Mouse (Mus musculus) hindbrain, embryonic 15.5 days (tissue): ENCODE results near the gene Slc25a19. TPM values are rescaled to one million over a fixed set of nuclear protein-coding genes. Genes with fewer than 3 reads are reported as not detected.

Experiments
- ATAC-seq: fragments of 200-750 bp; cut with Nextera tagmentation; 2 replicates; pipeline ENCODE4 v1.8.0; 2017; ENCODE audit warnings: low read depth, moderate number of reproducible peaks, moderate TSS enrichment; ENCODE audit not compliant: low FRiP score
- H3K27ac ChIP-seq: fragments of 300-500 bp; sonication (generic); replicated peaks from 2 replicates; pipeline ENCODE4 v1.5.1; 2015; ENCODE audit warnings: mild to moderate bottlenecking, inconsistent platforms
- H3K27me3 ChIP-seq: fragments of 300-500 bp; sonication (generic); 2 replicates; pipeline ENCODE4 v1.6.1; 2015; ENCODE audit warnings: control low read depth, inconsistent platforms
- H3K36me3 ChIP-seq: fragments of 300-500 bp; sonication (generic); 2 replicates; pipeline ENCODE4 v1.6.1; 2015; ENCODE audit warnings: control low read depth, inconsistent platforms
- H3K4me1 ChIP-seq: fragments of 300-500 bp; sonication (generic); replicated peaks from 2 replicates; pipeline ENCODE4 v1.6.1; 2015; ENCODE audit warnings: control low read depth, inconsistent platforms
- H3K4me2 ChIP-seq: fragments of 300-500 bp; sonication (generic); 2 replicates; pipeline ENCODE4 v1.6.1; 2015; ENCODE audit warnings: moderate library complexity, mild to moderate bottlenecking, inconsistent platforms
- H3K4me3 ChIP-seq: fragments of 300-500 bp; sonication (generic); 2 replicates; pipeline ENCODE4 v1.5.1; 2015; ENCODE audit warnings: mild to moderate bottlenecking, inconsistent platforms
- H3K9ac ChIP-seq: fragments of 300-500 bp; sonication (generic); 2 replicates; pipeline ENCODE4 v1.6.1; 2015; ENCODE audit warnings: inconsistent platforms
- H3K9me3 ChIP-seq: fragments of 300-500 bp; sonication (generic); 2 replicates; pipeline ENCODE4 v1.6.1; 2016; ENCODE audit warnings: control low read depth, inconsistent platforms
- WGBS: fragments of 180-500 bp; shearing (Covaris S2); methylation state at CpG from one replicate; pipeline ENCODE4 v1.1.7; 2015; 5-methylcytosine and 5-hydroxymethylcytosine counted together
- polyA plus RNA-seq: library from polyadenylated mRNA; unstranded; fragments of >200 nt; fragmentation: Nextera tagmentation; extraction: Ambion mirVana; gene quantifications from 2 replicates; pipeline ENCODE4 v1.2.1, GENCODE M21; 2015

Gene Slc25a19
- polyA plus RNA-seq, 1 experiment from 2014 or later: 47.1 TPM

DNA sequence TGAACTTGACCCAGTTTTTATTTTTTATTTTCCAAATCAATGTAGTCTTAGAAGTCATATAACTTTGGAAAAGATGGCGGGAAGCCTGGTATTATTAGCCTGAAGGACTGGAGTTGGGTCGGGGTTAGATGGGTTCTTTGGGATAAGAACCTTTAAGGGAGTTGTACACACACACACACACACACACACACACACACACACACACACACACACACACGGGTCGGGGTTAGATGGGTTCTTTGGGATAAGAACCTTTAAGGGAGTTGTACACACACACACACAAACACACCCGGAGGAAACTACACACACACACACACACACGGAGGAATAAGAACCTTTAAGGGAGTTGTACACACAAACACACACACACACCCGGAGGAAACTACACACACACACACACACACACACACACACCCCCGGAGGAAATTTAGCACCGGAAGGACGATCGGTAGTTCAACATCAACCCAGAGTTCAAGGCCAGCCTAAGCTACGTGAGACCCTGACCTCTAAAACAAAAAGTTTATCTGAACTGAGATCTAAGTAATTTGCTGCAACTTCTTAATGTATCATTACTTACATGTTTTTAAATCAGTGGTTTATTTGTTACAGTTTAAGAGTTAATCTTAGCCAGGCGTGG lies 488 bp upstream of the Slc25a19 start:
- H3K9me3 ChIP-seq: no peaks in the 10 kb centered on the region
- WGBS: 52% methylated on average over 13 of the region's 13 CpGs
- no peak overlapping the region for H3K9ac ChIP-seq
- peak overlapping the region; percentile 72 for H3K4me3 ChIP-seq
- H3K27ac ChIP-seq: no peak overlapping the region
- H3K4me1 ChIP-seq: peaks cover 23% of the 10 kb centered on the region
- no peaks in the 10 kb centered on the region for H3K27me3 ChIP-seq
- ATAC-seq: peak; percentile 7; the same call in 1 of the 2 replicates
- no peaks in the 10 kb centered on the region for H3K36me3 ChIP-seq
- peak overlapping the region; percentile 70 for H3K4me2 ChIP-seq

DNA sequence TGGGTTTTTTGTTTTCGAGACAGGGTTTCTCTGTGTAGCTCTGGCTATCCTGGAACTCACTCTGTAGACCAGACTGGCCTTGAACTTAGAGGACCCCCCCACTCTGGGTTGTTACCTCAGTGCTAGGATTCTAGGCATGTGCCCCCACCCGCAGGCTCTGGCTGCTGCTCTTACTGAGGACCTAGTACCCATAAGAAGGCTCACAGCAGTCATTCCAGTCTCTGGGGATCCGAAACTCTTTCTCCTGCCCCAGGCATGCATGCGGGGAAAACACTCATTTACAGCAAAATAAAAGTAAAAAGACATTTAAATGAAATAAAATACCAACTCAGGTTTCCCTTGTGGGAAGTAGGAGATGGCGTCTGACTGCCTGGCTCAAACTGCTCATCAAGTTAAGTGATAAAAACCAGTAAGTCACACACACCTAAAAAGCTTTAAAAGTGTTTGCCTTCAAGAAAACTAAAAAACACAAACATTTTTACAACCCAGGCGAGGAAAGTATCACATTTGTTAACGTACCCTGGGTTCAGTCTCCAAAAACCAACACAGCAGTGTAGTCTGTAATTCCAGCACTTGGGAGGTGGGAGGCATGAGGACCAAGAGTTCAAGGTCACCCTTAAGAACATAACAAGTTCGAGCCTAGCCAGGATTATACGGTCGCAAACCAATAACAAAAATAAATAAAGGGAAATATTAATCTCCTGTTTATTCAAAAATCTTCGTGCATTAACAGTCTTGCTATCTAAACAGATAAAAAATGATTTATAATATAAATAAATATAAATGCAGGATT lies 1.1 kb downstream of the Slc25a19 start:
- WGBS: 51% methylated on average over 11 of the region's 11 CpGs
- H3K9ac ChIP-seq: peak overlapping the region; percentile 64
- peak overlapping the region; percentile 72 for H3K4me3 ChIP-seq
- peak overlapping the region; percentile 70 for H3K4me2 ChIP-seq
- no peaks in the 10 kb centered on the region for H3K27me3 ChIP-seq
- H3K27ac ChIP-seq: no peak overlapping the region
- no peak for ATAC-seq
- no peaks in the 10 kb centered on the region for H3K9me3 ChIP-seq
- H3K36me3 ChIP-seq: peaks cover 10% of the 10 kb centered on the region; the same call in 1 of the 2 replicates
- peaks cover 23% of the 10 kb centered on the region for H3K4me1 ChIP-seq

DNA sequence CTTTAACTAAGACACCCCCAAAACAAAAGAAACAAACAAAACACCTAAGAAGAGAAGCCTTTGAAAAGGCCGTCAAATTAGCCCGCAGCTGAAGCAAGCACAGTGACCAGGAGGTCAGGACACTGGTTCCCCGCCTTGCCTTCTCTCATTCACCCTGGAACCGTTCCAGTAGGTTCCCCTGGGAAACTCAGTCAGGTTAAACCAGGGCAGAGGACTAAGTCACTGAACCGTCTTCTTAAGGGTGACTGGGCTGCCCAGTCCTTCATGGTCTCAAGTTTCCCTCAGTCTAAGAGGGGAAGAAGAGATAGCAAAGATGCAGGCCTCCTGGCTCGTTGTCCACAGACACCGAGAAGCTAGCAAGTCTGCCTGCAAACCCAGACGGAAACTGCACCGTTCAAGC lies 2.2 kb downstream of the Slc25a19 start:
- Histone ChIP-seq H3K27me3 (no peaks in the 10 kb centered on the region), H3K4me2 (no peak overlapping the region), H3K36me3 (peaks cover 16% of the 10 kb centered on the region; the same call in 1 of the 2 replicates), H3K9ac (no peak overlapping the region), H3K9me3 (no peaks in the 10 kb centered on the region), H3K4me3 (no peak overlapping the region), H3K27ac (no peak overlapping the region), H3K4me1 (peaks cover 23% of the 10 kb centered on the region)
- 83% methylated on average over 9 of the region's 9 CpGs for WGBS
- ATAC-seq: no peak

DNA sequence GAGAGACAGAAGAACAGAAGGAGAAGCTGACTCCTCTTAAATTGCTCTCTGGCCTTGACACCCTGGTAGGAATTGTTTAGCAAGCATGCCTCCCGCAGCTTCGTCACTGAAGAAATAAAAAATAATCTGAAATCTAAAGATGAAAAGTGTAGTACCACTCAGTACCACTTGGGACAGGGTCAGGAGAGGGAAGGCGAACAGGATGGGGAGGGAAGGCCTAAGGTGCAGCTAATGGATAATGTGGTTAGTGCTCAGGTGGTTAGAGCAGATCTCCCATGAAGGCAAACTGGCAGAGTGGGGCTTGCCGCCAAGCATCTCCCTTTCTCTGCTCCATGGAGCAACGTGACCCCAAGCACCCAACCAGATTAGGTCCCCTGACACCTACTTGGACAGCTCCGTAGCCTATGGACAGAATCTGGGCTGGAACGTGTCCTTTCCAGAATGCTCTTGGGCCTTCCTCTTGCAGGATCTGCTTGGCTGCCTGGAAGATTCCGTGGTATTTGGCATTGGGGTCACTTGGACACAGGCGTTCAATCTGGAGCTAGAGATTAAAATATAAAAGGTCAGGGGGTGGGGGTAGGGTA lies 4.5 kb downstream of the Slc25a19 start:
- H3K9me3 ChIP-seq: no peaks in the 10 kb centered on the region
- no peak overlapping the region for H3K4me3 ChIP-seq
- WGBS: 73% methylated on average over 9 of the region's 9 CpGs
- no peak for ATAC-seq
- H3K9ac ChIP-seq: no peak overlapping the region
- no peak overlapping the region for H3K4me2 ChIP-seq
- H3K27me3 ChIP-seq: no peaks in the 10 kb centered on the region
- H3K36me3 ChIP-seq: peaks cover 22% of the 10 kb centered on the region
- peaks cover 19% of the 10 kb centered on the region for H3K4me1 ChIP-seq
- no peak overlapping the region for H3K27ac ChIP-seq

GRCm38 (mm10) chr11:115619949-115620348 lies 8.1 kb downstream of the Slc25a19 start:
- Histone ChIP-seq H3K4me2 (no peak overlapping the region), H3K9ac (no peak overlapping the region), H3K9me3 (no peaks in the 10 kb centered on the region), H3K27me3 (no peaks in the 10 kb centered on the region; the same call in 1 of the 2 replicates), H3K4me1 (no peaks in the 10 kb centered on the region), H3K4me3 (no peak overlapping the region), H3K36me3 (peaks cover 27% of the 10 kb centered on the region), H3K27ac (no peak overlapping the region)
- WGBS: 90% methylated on average over 7 of the region's 7 CpGs
- no peak for ATAC-seq

GRCm38 (mm10) chr11:115618732-115619516 lies 9.2 kb downstream of the Slc25a19 start:
- H3K9ac ChIP-seq: no peak overlapping the region
- H3K36me3 ChIP-seq: peaks cover 30% of the 10 kb centered on the region
- no peak for ATAC-seq
- H3K4me3 ChIP-seq: no peak overlapping the region
- no peaks in the 10 kb centered on the region for H3K9me3 ChIP-seq
- WGBS: 84% methylated on average over 16 of the region's 16 CpGs
- H3K27me3 ChIP-seq: peaks cover 6% of the 10 kb centered on the region; the same call in 1 of the 2 replicates
- H3K27ac ChIP-seq: no peak overlapping the region
- no peak overlapping the region for H3K4me2 ChIP-seq
- H3K4me1 ChIP-seq: no peaks in the 10 kb centered on the region

GRCm38 (mm10) chr11:115618001-115618400 lies 10.1 kb downstream of the Slc25a19 start:
- peaks cover 7% of the 10 kb centered on the region for H3K4me1 ChIP-seq
- H3K4me3 ChIP-seq: no peak overlapping the region
- H3K27me3 ChIP-seq: peaks cover 6% of the 10 kb centered on the region; the same call in 1 of the 2 replicates
- peaks cover 29% of the 10 kb centered on the region for H3K36me3 ChIP-seq
- H3K27ac ChIP-seq: no peak overlapping the region
- no peak for ATAC-seq
- no peak overlapping the region for H3K4me2 ChIP-seq
- WGBS: 76% methylated on average over 2 of the region's 2 CpGs
- no peak overlapping the region for H3K9ac ChIP-seq
- no peaks in the 10 kb centered on the region for H3K9me3 ChIP-seq

GRCm38 (mm10) chr11:115616893-115617292 lies 11.2 kb downstream of the Slc25a19 start:
- Histone ChIP-seq H3K27me3 (peaks cover 6% of the 10 kb centered on the region; the same call in 1 of the 2 replicates), H3K36me3 (peaks cover 20% of the 10 kb centered on the region), H3K4me1 (peaks cover 14% of the 10 kb centered on the region), H3K27ac (no peak overlapping the region), H3K9me3 (no peaks in the 10 kb centered on the region), H3K9ac (no peak overlapping the region), H3K4me3 (no peak overlapping the region), H3K4me2 (no peak overlapping the region)
- no peak for ATAC-seq
- 88% methylated on average over 6 of the region's 6 CpGs for WGBS

DNA sequence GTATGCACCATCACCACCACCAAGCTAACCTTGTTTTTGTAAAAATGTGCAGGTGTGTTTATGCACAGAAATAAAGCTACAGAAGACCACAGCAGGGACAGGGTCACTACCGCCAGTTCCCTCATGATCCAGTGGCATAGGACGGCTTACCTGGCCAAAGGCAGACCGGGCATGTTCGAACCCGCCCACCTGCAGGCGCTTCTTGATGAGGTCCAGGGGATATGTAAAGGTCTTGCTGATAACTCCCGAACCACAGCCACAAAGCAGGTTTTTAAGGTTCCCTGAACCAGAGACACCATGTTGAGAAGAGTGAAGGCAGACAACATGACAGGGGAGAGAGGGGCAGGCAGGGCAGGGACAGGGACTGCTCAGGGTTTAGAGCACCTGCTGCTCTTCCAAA lies 11.7 kb downstream of the Slc25a19 start:
- H3K9ac ChIP-seq: no peak overlapping the region
- no peaks in the 10 kb centered on the region for H3K9me3 ChIP-seq
- 93% methylated on average over 7 of the region's 7 CpGs for WGBS
- H3K4me3 ChIP-seq: no peak overlapping the region
- peaks cover 19% of the 10 kb centered on the region for H3K4me1 ChIP-seq
- H3K27ac ChIP-seq: no peak overlapping the region
- H3K4me2 ChIP-seq: no peak overlapping the region
- no peak for ATAC-seq
- H3K36me3 ChIP-seq: peaks cover 19% of the 10 kb centered on the region
- H3K27me3 ChIP-seq: peaks cover 6% of the 10 kb centered on the region; the same call in 1 of the 2 replicates

DNA sequence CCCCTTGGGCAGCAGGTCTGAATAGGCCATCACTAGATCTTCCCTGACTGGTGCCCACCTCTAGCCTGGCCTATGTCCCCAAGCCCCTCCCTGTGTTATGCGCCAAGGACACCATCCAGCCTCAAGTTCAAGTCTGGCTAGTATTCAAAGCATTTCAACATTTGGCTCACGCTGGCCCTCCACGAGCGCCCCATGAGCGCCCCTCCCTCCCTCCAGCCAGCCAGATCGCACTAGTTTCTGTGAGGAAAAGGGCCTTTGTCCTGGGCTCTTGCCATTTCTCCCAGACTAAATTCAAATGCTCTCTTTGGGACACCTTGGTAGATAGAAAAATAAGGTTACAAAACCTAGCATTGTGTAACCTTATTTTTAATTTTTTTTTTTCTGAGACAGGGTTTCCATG lies 12.2 kb downstream of the Slc25a19 start:
- ATAC-seq: no peak
- Histone ChIP-seq H3K9ac (no peak overlapping the region), H3K4me2 (no peak overlapping the region), H3K36me3 (peaks cover 15% of the 10 kb centered on the region), H3K4me1 (peaks cover 19% of the 10 kb centered on the region), H3K9me3 (no peaks in the 10 kb centered on the region), H3K27me3 (peaks cover 6% of the 10 kb centered on the region; the same call in 1 of the 2 replicates), H3K27ac (no peak overlapping the region), H3K4me3 (no peak overlapping the region)
- 93% methylated on average over 6 of the region's 6 CpGs for WGBS

GRCm38 (mm10) chr11:115615108-115615825 lies 12.8 kb downstream of the Slc25a19 start:
- WGBS: 79% methylated on average over 15 of the region's 15 CpGs
- ATAC-seq: no peak
- Histone ChIP-seq H3K27me3 (peaks cover 6% of the 10 kb centered on the region; the same call in 1 of the 2 replicates), H3K4me2 (no peak overlapping the region), H3K9ac (no peak overlapping the region), H3K4me3 (no peak overlapping the region), H3K9me3 (no peaks in the 10 kb centered on the region), H3K36me3 (peaks cover 10% of the 10 kb centered on the region), H3K4me1 (peaks cover 19% of the 10 kb centered on the region), H3K27ac (no peak overlapping the region)
